Mouse (Mus musculus) CH12.LX (cell line): ENCODE measurements around the gene Bcas2. TPM values are rescaled to one million over a fixed set of nuclear protein-coding genes. Genes with fewer than 3 reads are reported as not detected.

Experiments used
- DNase-seq: peaks from one replicate; pipeline ENCODE4 v3.0.0-alpha.2; 2013; ENCODE audit errors: extremely low read depth
- H3K27ac ChIP-seq: 2 replicates; pipeline ENCODE4 v1.5.1; 2012; ENCODE audit warnings: low read depth, mild to moderate bottlenecking, control low read depth, moderate library complexity; ENCODE audit not compliant: insufficient read depth
- H3K27me3 ChIP-seq: replicated peaks from 2 replicates; pipeline ENCODE3; 2012; ENCODE audit warnings: inconsistent platforms
- H3K36me3 ChIP-seq, 2 experiments: replicated peaks in 1 of 2; 2 replicates each; pipeline versions ENCODE3 to v1.6.1; 2012; ENCODE audit warnings: inconsistent platforms in 1 of 2, low read length in 1 of 2, mild to moderate bottlenecking in 1 of 2, mixed read lengths in 1 of 2, moderate library complexity in 1 of 2; ENCODE audit not compliant: control insufficient read depth in 1 of 2, insufficient read depth in 1 of 2
- H3K4me1 ChIP-seq, 2 experiments: 2 replicates each; pipeline ENCODE4 v1.6.1; 2012; ENCODE audit warnings: inconsistent platforms in 1 of 2, moderate library complexity in 1 of 2; ENCODE audit not compliant: insufficient read depth in 2 of 2, control insufficient read depth in 1 of 2
- H3K4me2 ChIP-seq: 2 replicates; pipeline ENCODE4 v1.6.1; 2012; ENCODE audit warnings: low read depth, mild to moderate bottlenecking, control low read depth; ENCODE audit not compliant: poor library complexity, insufficient read depth, severe bottlenecking
- H3K4me3 ChIP-seq, 3 experiments: fragments of 150-350 bp in 1 of 3; sonication (generic) in 1 of 3; replicated peaks in 1 of 3; 2 replicates each; pipeline versions ENCODE3 to v1.5.1; 2011 to 2012; ENCODE audit warnings: low read depth in 2 of 3, low read length in 2 of 3, mild to moderate bottlenecking in 2 of 3, moderate library complexity in 2 of 3, control low read depth in 1 of 3, improper control_type of control experiment in 1 of 3, inconsistent platforms in 1 of 3, mixed read lengths in 1 of 3; ENCODE audit not compliant: poor library complexity in 1 of 3
- H3K79me2 ChIP-seq: replicated peaks from 2 replicates; pipeline ENCODE4 v1.6.1; 2012; ENCODE audit warnings: mild to moderate bottlenecking, moderate library complexity; ENCODE audit not compliant: control insufficient read depth, poor library complexity, insufficient read depth, severe bottlenecking; ENCODE audit errors: extremely low read depth
- H3K9ac ChIP-seq: 2 replicates; pipeline ENCODE4 v1.6.1; 2012; ENCODE audit warnings: low read depth, mild to moderate bottlenecking, control low read depth, moderate library complexity; ENCODE audit not compliant: insufficient read depth
- H3K9me3 ChIP-seq: replicated peaks from 2 replicates; pipeline ENCODE3; 2012; ENCODE audit warnings: low read length, inconsistent platforms, mixed read lengths
- CTCF ChIP-seq, 2 experiments: IDR thresholded peaks in 1 of 2; conservative IDR thresholded peaks in 1 of 2; 2 replicates each; pipeline ENCODE4 v1.5.1; 2011 to 2012; ENCODE audit warnings: low read depth in 2 of 2, low read length in 2 of 2, improper control_type of control experiment in 1 of 2, inconsistent platforms in 1 of 2, mild to moderate bottlenecking in 1 of 2, moderate library complexity in 1 of 2
- E2F4 ChIP-seq: IDR thresholded peaks from 2 replicates; pipeline ENCODE4 v1.6.1; 2011; ENCODE audit warnings: low read depth, low read length, improper control_type of control experiment; ENCODE audit not compliant: insufficient replicate concordance
- ELF1 ChIP-seq: IDR thresholded peaks from 2 replicates; pipeline ENCODE4 v1.6.1; 2014; ENCODE audit warnings: low read depth, mild to moderate bottlenecking, inconsistent platforms, low read length, improper control_type of control experiment
- GABPA ChIP-seq: IDR thresholded peaks from 2 replicates; pipeline ENCODE4 v1.6.1; 2012; ENCODE audit warnings: low read depth, low read length, improper control_type of control experiment, inconsistent platforms; ENCODE audit not compliant: insufficient replicate concordance
- JUN ChIP-seq: IDR thresholded peaks from 2 replicates; pipeline ENCODE4 v1.6.1; 2011; ENCODE audit warnings: low read depth, mild to moderate bottlenecking, low read length, improper control_type of control experiment, moderate library complexity; ENCODE audit not compliant: insufficient read depth
- JUND ChIP-seq: conservative IDR thresholded peaks from 2 replicates; pipeline ENCODE4 v1.6.1; 2011; ENCODE audit warnings: low read depth, low read length, improper control_type of control experiment
- MAFK ChIP-seq: IDR thresholded peaks from 2 replicates; pipeline ENCODE4 v1.6.1; 2011; ENCODE audit warnings: low read length, improper control_type of control experiment; ENCODE audit not compliant: insufficient replicate concordance
- MAX ChIP-seq: IDR thresholded peaks from 2 replicates; pipeline ENCODE4 v1.6.1; 2011; ENCODE audit warnings: low read length, improper control_type of control experiment
- MYC ChIP-seq: IDR thresholded peaks from 2 replicates; pipeline ENCODE4 v1.6.1; 2011; ENCODE audit warnings: low read depth, mild to moderate bottlenecking, improper control_type of control experiment, low read length
- NRF1 ChIP-seq: IDR thresholded peaks from 2 replicates; pipeline ENCODE4 v1.6.1; 2014; ENCODE audit warnings: low read depth, mild to moderate bottlenecking, inconsistent platforms, low read length, improper control_type of control experiment, moderate library complexity
- POLR2A ChIP-seq: IDR thresholded peaks from 2 replicates; pipeline ENCODE4 v1.6.1; 2011; ENCODE audit warnings: low read depth, mild to moderate bottlenecking, improper control_type of control experiment, low read length
- POLR2AphosphoS2 ChIP-seq: IDR thresholded peaks from 2 replicates; pipeline ENCODE4 v1.6.1; 2011; ENCODE audit warnings: low read depth, low read length, improper control_type of control experiment
- RAD21 ChIP-seq: IDR thresholded peaks from 2 replicates; pipeline ENCODE4 v1.6.1; 2011; ENCODE audit warnings: low read depth, mild to moderate bottlenecking, low read length, improper control_type of control experiment, moderate library complexity
- RCOR1 ChIP-seq: conservative IDR thresholded peaks from 2 replicates; pipeline ENCODE4 v1.6.1; 2012; ENCODE audit warnings: low read depth, mild to moderate bottlenecking, inconsistent platforms, low read length, improper control_type of control experiment
- SMC3 ChIP-seq: IDR thresholded peaks from 2 replicates; pipeline ENCODE4 v1.6.1; 2011; ENCODE audit warnings: low read depth, low read length, improper control_type of control experiment
- TBP ChIP-seq: conservative IDR thresholded peaks from 2 replicates; pipeline ENCODE4 v1.6.1; 2011; ENCODE audit warnings: low read depth, low read length, improper control_type of control experiment
- TCF12 ChIP-seq: IDR thresholded peaks from 2 replicates; pipeline ENCODE4 v1.6.1; 2014; ENCODE audit warnings: low read depth, mild to moderate bottlenecking, inconsistent platforms, low read length, improper control_type of control experiment
- ZC3H11A ChIP-seq: IDR thresholded peaks from 2 replicates; pipeline ENCODE4 v1.6.1; 2012; ENCODE audit warnings: low read depth, mild to moderate bottlenecking, inconsistent platforms, low read length, improper control_type of control experiment
- ZKSCAN1 ChIP-seq: IDR thresholded peaks from 2 replicates; pipeline ENCODE4 v1.6.1; 2012; ENCODE audit warnings: low read depth, inconsistent platforms, low read length, improper control_type of control experiment, borderline replicate concordance
- ZMIZ1 ChIP-seq: IDR thresholded peaks from 2 replicates; pipeline ENCODE4 v1.6.1; 2012; ENCODE audit warnings: low read depth, mild to moderate bottlenecking, inconsistent platforms, low read length, improper control_type of control experiment
- ZNF384 ChIP-seq: IDR thresholded peaks from 2 replicates; pipeline ENCODE4 v1.6.1; 2012; ENCODE audit warnings: low read depth, low read length, improper control_type of control experiment, inconsistent platforms
- dilution Hi-C: fragments of 300-500 bp; cut with MboI; formaldehyde crosslinking; loops from 2 replicates; pipeline ENCODE4 v1.14.3; 2020; ENCODE audit warnings: low sequenced_read_pairs; ENCODE audit not compliant: extremely low pct_unique_long_range_greater_than_20kb, extremely low pct_ligation_motif_present
- in situ Hi-C: fragments of 300-500 bp; cut with MboI; formaldehyde crosslinking; loops from 3 replicates; pipeline ENCODE4 v1.14.3; 2019; ENCODE audit warnings: low sequenced_read_pairs, low pct_ligation_motif_present, low pct_unique_long_range_greater_than_20kb, mixed read lengths
- polyA plus RNA-seq: library from polyadenylated mRNA; unstranded; fragments of >175 nt; gene quantifications from 2 replicates; pipeline ENCODE4 v1.2.1, GENCODE M21; 2012; ENCODE audit warnings: low read depth; ENCODE audit not compliant: insufficient read length
- total RNA-seq, 2 experiments: library from RNA; depleted of rRNA; stranded (reverse); fragments of 300-350 nt in 1 of 2; fragments of >200 nt in 1 of 2; gene quantifications; 2 replicates each; pipeline ENCODE4 v1.2.3; 2012 to 2014

Bcas2 gene
- total and polyA plus RNA-seq, 3 experiments: 65.3 to 126 (median 111) TPM

GRCm38 (mm10) chr3:103207749-103208148 lies 36.3 kb downstream of the Bcas2 start:
- dilution Hi-C loops: no loop called here
- Histone ChIP-seq H3K9me3 (no peaks in the 10 kb centered on the region), H3K4me2 (no peak overlapping the region), H3K79me2 (no peaks in the 10 kb centered on the region), H3K9ac (no peak overlapping the region), H3K36me3 (no peaks in the 10 kb centered on the region), H3K4me3 (no peak overlapping the region), H3K27ac (no peak overlapping the region), H3K27me3 (no peaks in the 10 kb centered on the region)
- no peak for DNase-seq
- TF ChIP-seq ZC3H11A: no peak
- no peak for TF ChIP-seq POLR2AphosphoS2
- no peak for TF ChIP-seq MAFK
- no peak for TF ChIP-seq JUN
- TF ChIP-seq, all 38 proteins: peak for 0
- H3K4me1 ChIP-seq: peaks cover 3 to 20% of the 10 kb centered on the region in 2 experiments
- in situ Hi-C loops: loop anchor here (25.0 kb wide), 1 partner anchor 155 kb away; no protein-coding TSS in a partner anchor

DNA sequence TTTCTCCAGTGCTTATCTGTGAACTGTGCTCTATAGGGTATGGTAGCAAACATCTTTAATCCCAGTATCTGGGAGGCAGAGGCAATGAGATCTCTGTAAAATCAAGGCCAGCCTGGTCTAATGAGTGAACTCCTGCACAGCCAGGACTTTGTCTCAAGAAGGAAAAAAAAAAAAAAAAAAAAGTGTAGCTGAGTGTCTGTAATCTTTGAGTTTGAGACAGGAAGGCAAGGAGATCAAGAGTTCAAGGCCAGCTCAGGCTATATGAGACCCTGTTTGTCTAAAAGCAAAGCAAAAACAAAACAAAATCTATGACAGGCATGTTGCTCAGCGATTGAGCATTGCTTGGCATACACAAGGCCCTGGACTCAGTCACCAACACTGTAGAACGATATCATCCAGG lies 36.8 kb downstream of the Bcas2 start:
- Histone ChIP-seq H3K4me1 (peaks cover 3 to 20% of the 10 kb centered on the region in 2 experiments), H3K36me3 (no peaks in the 10 kb centered on the region), H3K9ac (no peak overlapping the region), H3K4me2 (no peak overlapping the region), H3K79me2 (no peaks in the 10 kb centered on the region), H3K9me3 (no peaks in the 10 kb centered on the region), H3K27ac (no peak overlapping the region), H3K27me3 (no peaks in the 10 kb centered on the region), H3K4me3 (no peak overlapping the region)
- dilution Hi-C loops: no loop called here
- in situ Hi-C loops: loop anchor here (25.0 kb wide), 1 partner anchor 154 kb away; no protein-coding TSS in a partner anchor
- no peak for DNase-seq
- TF ChIP-seq ZMIZ1 (no peak), ZNF384 (peak; percentile 23)

DNA sequence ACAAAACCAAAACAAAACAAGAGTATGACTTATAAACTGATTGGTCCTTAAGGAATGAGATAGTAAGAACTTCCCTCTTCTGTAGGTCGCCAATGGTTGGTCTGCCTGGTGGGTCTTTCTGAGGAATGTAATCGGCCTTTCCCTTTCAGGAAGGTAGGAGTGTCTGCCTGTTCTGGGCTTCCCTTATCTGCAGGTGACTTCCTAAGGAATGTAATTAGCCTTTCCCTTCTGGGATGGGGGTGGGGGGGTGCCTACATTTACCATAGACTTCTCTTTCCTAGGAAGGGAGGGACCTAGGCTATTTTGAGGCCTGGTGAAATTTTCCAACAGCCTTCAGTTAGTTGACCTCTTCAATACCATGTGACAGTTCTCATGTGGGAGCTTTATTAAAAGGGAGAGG lies 39.6 kb downstream of the Bcas2 start:
- no peak overlapping the region for H3K4me3 ChIP-seq
- H3K36me3 ChIP-seq: no peaks in the 10 kb centered on the region
- no peaks in the 10 kb centered on the region for H3K79me2 ChIP-seq
- no peak for DNase-seq
- no peak overlapping the region for H3K9ac ChIP-seq
- dilution Hi-C loops (no loop called here), in situ Hi-C loops (loop anchor here (25.0 kb wide), 1 partner anchor 151 kb away; no protein-coding TSS in a partner anchor)
- no peaks in the 10 kb centered on the region for H3K27me3 ChIP-seq
- H3K27ac ChIP-seq: no peak overlapping the region
- no peak overlapping the region for H3K4me2 ChIP-seq
- TF ChIP-seq SMC3 (no peak), MYC (no peak), RAD21 (no peak), NRF1 (no peak), TCF12 (no peak), POLR2A (no peak), MAFK (no peak), JUND (no peak), E2F4 (no peak), TBP (no peak), ELF1 (no peak), ZKSCAN1 (no peak), GABPA (no peak), MAX (no peak), ZNF384 (no peak), POLR2AphosphoS2 (no peak), RCOR1 (no peak), CTCF (conservative IDR thresholded peaks at IDR 0.05 in 1 of 2, IDR thresholded peaks at IDR 0.05 in 1 of 2; ENCODE audit: low read depth in 2 of 2, low read length in 2 of 2) (no peak)
- peaks cover 3 to 13% of the 10 kb centered on the region in 2 experiments for H3K4me1 ChIP-seq
- peaks cover 1% of the 10 kb centered on the region for H3K9me3 ChIP-seq
